Mouse (Mus musculus) kidney, adult 2 months (tissue): ENCODE measurements around the gene Pola1.

Experiments used
- CTCF ChIP-seq: fragments of 200-500 bp; conservative IDR thresholded peaks from 2 replicates; pipeline ENCODE4 v1.5.1; 2011; ENCODE audit warnings: low read depth, mild to moderate bottlenecking, control low read depth, low read length, moderate library complexity, mixed read lengths; ENCODE audit not compliant: insufficient read depth, insufficient read length
- POLR2A ChIP-seq: fragments of 200-500 bp; IDR thresholded peaks from one replicate; pipeline ENCODE4 v1.6.1; 2011; ENCODE audit warnings: low read depth, low read length, control low read depth

- TF ChIP-seq CTCF: no peak
- no peak for TF ChIP-seq POLR2A
Observed at GRCm38 (mm10) chrX:93285091-93285490, 346.9 kb downstream of the Pola1 start.
